Mouse (Mus musculus) limb, embryonic 14.5 days (tissue): ENCODE measurements around the gene Fras1. TPM values are rescaled to one million over a fixed set of nuclear protein-coding genes. Genes with fewer than 3 reads are reported as not detected.

ENCODE experiments used
- ATAC-seq: fragments of 200-750 bp; cut with Nextera tagmentation; 2 replicates; pipeline ENCODE4 v1.8.0; 2017; ENCODE audit warnings: low read depth, moderate number of reproducible peaks, moderate TSS enrichment; ENCODE audit not compliant: low FRiP score
- DNase-seq: peaks from one replicate; pipeline ENCODE4 v3.0.0-alpha.2; 2015; ENCODE audit warnings: low spot score
- H3K27ac ChIP-seq: fragments of 300-500 bp; sonication (generic); replicated peaks from 2 replicates; pipeline ENCODE4 v1.5.1; 2014; ENCODE audit warnings: low read depth, mild to moderate bottlenecking, low read length, moderate library complexity, mixed read lengths
- H3K27me3 ChIP-seq: fragments of 300-500 bp; sonication (generic); 2 replicates; pipeline ENCODE4 v1.6.1; 2014; ENCODE audit warnings: low read length, mixed read lengths; ENCODE audit not compliant: control insufficient read depth, insufficient read depth
- H3K36me3 ChIP-seq: fragments of 300-500 bp; sonication (generic); 2 replicates; pipeline ENCODE4 v1.6.1; 2014; ENCODE audit warnings: mild to moderate bottlenecking, low read length, moderate library complexity, mixed read lengths; ENCODE audit not compliant: control insufficient read depth, insufficient read depth
- H3K4me1 ChIP-seq: fragments of 300-500 bp; sonication (generic); 2 replicates; pipeline ENCODE4 v1.6.1; 2014; ENCODE audit warnings: antibody characterized with exemption, low read length, mixed read lengths; ENCODE audit not compliant: control insufficient read depth, insufficient read depth
- H3K4me2 ChIP-seq: fragments of 300-500 bp; sonication (generic); replicated peaks from 2 replicates; pipeline ENCODE4 v1.6.1; 2014; ENCODE audit warnings: low read depth, mild to moderate bottlenecking, low read length, moderate library complexity; ENCODE audit not compliant: severe bottlenecking
- H3K4me3 ChIP-seq: fragments of 300-500 bp; sonication (generic); replicated peaks from 2 replicates; pipeline ENCODE4 v1.5.1; 2014; ENCODE audit warnings: low read length
- H3K9ac ChIP-seq: fragments of 300-500 bp; sonication (generic); 2 replicates; pipeline ENCODE4 v1.6.1; 2014; ENCODE audit warnings: mild to moderate bottlenecking, low read depth, low read length, moderate library complexity; ENCODE audit not compliant: severe bottlenecking
- H3K9me3 ChIP-seq: fragments of 300-500 bp; sonication (generic); 2 replicates; pipeline ENCODE4 v1.6.1; 2016; ENCODE audit warnings: low read length; ENCODE audit not compliant: control insufficient read depth
- POLR2A ChIP-seq: fragments of 200-500 bp; IDR thresholded peaks from 2 replicates; pipeline ENCODE4 v1.8.0; 2012; ENCODE audit warnings: inconsistent platforms, mild to moderate bottlenecking, moderate library complexity, borderline replicate concordance; ENCODE audit not compliant: insufficient read depth, insufficient read length; ENCODE audit errors: extremely low read depth
- WGBS: fragments of 180-500 bp; shearing (Covaris S2); extraction: QIAGEN DNeasy Blood & Tissue Kit; methylation state at CpG from one replicate; pipeline ENCODE4 v1.1.7; 2014; 5-methylcytosine and 5-hydroxymethylcytosine counted together
- polyA plus RNA-seq, 2 experiments: library from polyadenylated mRNA; depleted of rRNA in 1 of 2; stranded (reverse) in 1 of 2; unstranded in 1 of 2; fragments of >200 nt; fragmentation: Nextera tagmentation in 1 of 2; extraction: Ambion mirVana in 1 of 2; gene quantifications; 2 replicates each; pipeline versions ENCODE4 v1.2.1 to v1.2.3; 2012 to 2014

The Fras1 gene
- 10.5 and 11.5 TPM in 2 replicates for polyA plus RNA-seq (2012; rRNA removed)
- polyA plus RNA-seq (2014; fragmentation: Nextera tagmentation; extraction: Ambion mirVana): 30.4 and 30.5 TPM in 2 replicates

- WGBS: under 1% methylated on average over 16 of the region's 16 CpGs
- Histone ChIP-seq H3K36me3 (no peaks in the 10 kb centered on the region), H3K4me2 (peak within 1 kb of the TSS; percentile 66), H3K9ac (peak within 1 kb of the TSS; percentile 52), H3K4me3 (peak within 1 kb of the TSS; percentile 56), H3K27ac (peak within 1 kb of the TSS; percentile 70), H3K27me3 (no peaks in the 10 kb centered on the region), H3K4me1 (peaks cover 14% of the 10 kb centered on the region), H3K9me3 (no peaks in the 10 kb centered on the region)
- DNase-seq (peak; percentile 74), ATAC-seq (peak; percentile 80)
- TF ChIP-seq POLR2A: 0 out of 2 replicates have a peak, but pooled peaks have one; percentile 15
Observed at GRCm38 (mm10) chr5:96373567-96373985, at the start of gene Fras1. TSS of gene Fras1 (plus strand) at chr5:96373955.

DNA sequence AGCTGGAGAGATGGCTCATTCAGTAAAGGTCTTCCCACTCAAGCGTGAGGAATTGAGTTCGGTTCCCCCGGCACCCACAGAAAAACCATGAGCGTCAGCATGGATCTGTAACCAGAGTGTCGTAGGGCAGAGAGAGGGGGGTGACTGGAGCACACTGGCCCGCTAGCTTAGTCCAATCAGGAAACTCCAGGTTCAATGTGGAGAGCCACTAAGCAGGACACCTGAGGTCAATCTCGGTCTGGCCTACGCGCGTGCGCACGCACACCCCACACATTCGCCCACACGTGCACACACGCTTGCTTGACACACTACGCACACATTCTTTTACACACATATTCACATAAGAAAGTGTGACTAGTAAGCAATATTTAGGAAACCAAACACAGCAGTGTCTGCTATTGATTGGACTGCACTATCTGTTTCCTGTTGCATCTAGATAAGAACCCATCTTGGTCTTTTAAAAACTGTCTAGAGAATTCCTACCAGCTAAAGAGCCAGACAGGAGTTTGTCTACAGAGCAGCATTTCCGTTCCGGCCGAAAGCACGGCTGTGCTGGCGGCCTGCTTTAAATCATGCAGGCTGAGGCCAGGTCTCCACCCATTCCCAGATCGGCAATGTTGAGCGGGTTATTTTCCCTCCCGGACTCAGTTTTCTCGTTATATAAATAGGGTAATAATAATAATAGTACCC is 42.6 kb upstream of the Fras1 start:
- WGBS: 67% methylated on average over 25 of the region's 25 CpGs
- H3K9ac ChIP-seq: 0 out of 2 replicates have a peak overlapping the region, but pooled peaks have one; percentile 12
- no peaks in the 10 kb centered on the region for H3K9me3 ChIP-seq
- TF ChIP-seq POLR2A: no peak
- DNase-seq (peak; percentile 36), ATAC-seq (no peak; the same call in 1 of the 2 replicates)
- H3K4me2 ChIP-seq: 0 out of 2 replicates have a peak overlapping the region, but pooled peaks have one; percentile 19
- H3K27me3 ChIP-seq: no peaks in the 10 kb centered on the region
- no peaks in the 10 kb centered on the region for H3K36me3 ChIP-seq
- H3K27ac ChIP-seq: no peak overlapping the region
- no peak overlapping the region for H3K4me3 ChIP-seq
- peaks cover 3% of the 10 kb centered on the region; the same call in 1 of the 2 replicates for H3K4me1 ChIP-seq

DNA sequence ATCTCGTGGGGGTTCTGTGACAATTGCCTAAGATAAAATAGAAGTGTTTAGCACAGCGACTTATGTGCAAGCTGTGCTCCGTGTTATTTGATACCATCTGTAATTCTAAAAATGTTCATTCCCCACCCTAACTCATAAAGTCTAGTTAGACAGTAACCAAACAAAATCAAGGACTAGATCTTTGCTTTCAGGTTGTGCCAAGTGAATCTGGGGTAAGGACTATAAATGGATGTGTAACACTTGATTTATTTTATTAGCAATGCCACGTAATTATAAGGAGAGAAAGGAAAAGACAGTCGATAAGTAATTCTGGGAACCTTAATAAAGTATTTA is 42.1 kb upstream of the Fras1 start:
- Histone ChIP-seq H3K4me1 (peaks cover 3% of the 10 kb centered on the region; the same call in 1 of the 2 replicates), H3K36me3 (no peaks in the 10 kb centered on the region), H3K27me3 (no peaks in the 10 kb centered on the region), H3K9me3 (no peaks in the 10 kb centered on the region), H3K4me2 (0 out of 2 replicates have a peak overlapping the region, but pooled peaks have one; percentile 19), H3K9ac (0 out of 2 replicates have a peak overlapping the region, but pooled peaks have one; percentile 12), H3K4me3 (no peak overlapping the region), H3K27ac (no peak overlapping the region)
- TF ChIP-seq POLR2A: no peak
- 22% methylated on average over 5 of the region's 5 CpGs for WGBS
- no peak for DNase-seq
- ATAC-seq: no peak

GRCm38 (mm10) chr5:96333963-96334362 is 39.8 kb upstream of the Fras1 start:
- no peaks in the 10 kb centered on the region for H3K9me3 ChIP-seq
- H3K27me3 ChIP-seq: no peaks in the 10 kb centered on the region
- TF ChIP-seq POLR2A: no peak
- H3K4me1 ChIP-seq: peaks cover 3% of the 10 kb centered on the region; the same call in 1 of the 2 replicates
- DNase-seq (peak; percentile 49), ATAC-seq (no peak)
- H3K36me3 ChIP-seq: no peaks in the 10 kb centered on the region
- 47% methylated on average over 3 of the region's 3 CpGs for WGBS
- H3K4me2 ChIP-seq: no peak overlapping the region
- no peak overlapping the region for H3K4me3 ChIP-seq
- no peak overlapping the region for H3K9ac ChIP-seq
- H3K27ac ChIP-seq: no peak overlapping the region

- no peaks in the 10 kb centered on the region for H3K36me3 ChIP-seq
- DNase-seq: no peak
- no peak overlapping the region for H3K4me2 ChIP-seq
- no peak for ATAC-seq
- no peaks in the 10 kb centered on the region for H3K4me1 ChIP-seq
- H3K27ac ChIP-seq: no peak overlapping the region
- WGBS: 87% methylated on average over 6 of the region's 6 CpGs
- no peak overlapping the region for H3K9ac ChIP-seq
- no peak overlapping the region for H3K4me3 ChIP-seq
- TF ChIP-seq POLR2A: no peak
- H3K27me3 ChIP-seq: no peaks in the 10 kb centered on the region
- H3K9me3 ChIP-seq: no peaks in the 10 kb centered on the region
Observed at GRCm38 (mm10) chr5:96340564-96340963, 33.2 kb upstream of the Fras1 start.
